Mouse (Mus musculus): ENCODE measurements around the gene Doc2a. TPM values are rescaled to one million over a fixed set of nuclear protein-coding genes. Genes with fewer than 3 reads are reported as not detected.

The Doc2a gene
- polyA plus RNA-seq (2012; rRNA removed), result 35.1 and 44.5 TPM in 2 replicates

DNA sequence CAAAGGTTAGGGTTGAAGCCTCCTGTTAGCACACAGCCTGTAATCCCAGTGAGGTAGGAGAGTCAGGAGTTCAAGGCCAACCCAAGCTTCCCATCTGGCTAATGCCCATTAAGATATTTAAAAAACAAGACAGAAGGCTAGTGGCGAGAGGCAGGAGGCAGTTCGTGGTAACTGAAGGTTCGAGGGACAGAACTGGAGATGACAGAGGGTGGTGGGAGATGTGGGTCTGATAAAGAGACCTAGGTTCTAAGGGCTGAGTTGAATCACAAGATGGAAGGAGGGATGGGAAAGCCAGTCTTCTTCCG, at the start of gene Doc2a:
TSS of gene Doc2a (plus strand) at position 301 of the 305 bp plus-strand sequence.
- no peak for DNase-seq (ENCODE audit: extremely low spot score in 1 of 2, low spot score in 1 of 2)

DNA sequence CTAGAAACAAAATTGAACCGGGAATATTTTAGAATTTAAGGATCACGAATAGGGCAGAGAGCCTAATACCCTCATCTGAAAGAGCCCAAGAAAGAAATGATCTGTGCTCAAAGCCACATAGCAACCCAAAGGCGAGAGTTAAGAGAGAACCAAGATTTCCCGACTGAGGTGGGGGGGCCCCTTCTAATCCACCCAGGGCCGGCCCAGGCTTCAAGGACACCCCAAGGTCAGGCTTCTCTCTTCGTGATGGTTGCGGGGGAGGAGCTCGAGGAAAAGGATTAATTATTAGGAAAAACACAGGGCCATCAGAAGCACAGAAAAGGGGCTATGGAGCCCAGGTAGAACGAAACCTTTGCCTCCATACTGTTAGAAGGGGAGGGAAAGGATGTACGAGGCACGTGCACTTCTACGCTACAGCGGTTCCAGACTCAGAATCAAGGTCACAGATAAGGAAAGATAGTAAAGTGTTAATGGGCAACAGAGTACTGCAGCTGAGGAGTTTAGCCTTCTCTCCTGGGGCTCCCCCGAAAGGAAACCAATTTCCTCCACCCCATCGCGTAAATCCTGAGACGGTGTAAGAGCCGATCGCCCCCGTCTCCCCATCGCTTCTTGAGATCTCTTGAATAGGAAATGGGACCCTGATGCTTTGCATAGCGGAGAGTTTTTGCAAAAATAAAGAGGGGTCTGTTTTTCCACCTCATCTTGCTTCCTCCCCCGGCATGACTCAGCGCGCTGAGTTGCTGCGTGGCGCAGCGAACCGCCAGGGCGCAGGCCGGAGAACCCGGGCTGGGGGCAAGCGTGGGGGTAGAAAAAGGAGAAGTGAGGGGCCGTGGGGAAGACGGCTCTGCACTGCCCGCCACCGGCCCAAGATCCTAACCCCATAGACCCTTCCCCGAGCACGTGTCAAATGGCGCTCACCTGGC, 48.8 kb upstream of the Doc2a start:
- peak in 1 of 2 experiments; percentile 42 for DNase-seq (ENCODE audit: extremely low spot score in 1 of 2, low spot score in 1 of 2)

DNA sequence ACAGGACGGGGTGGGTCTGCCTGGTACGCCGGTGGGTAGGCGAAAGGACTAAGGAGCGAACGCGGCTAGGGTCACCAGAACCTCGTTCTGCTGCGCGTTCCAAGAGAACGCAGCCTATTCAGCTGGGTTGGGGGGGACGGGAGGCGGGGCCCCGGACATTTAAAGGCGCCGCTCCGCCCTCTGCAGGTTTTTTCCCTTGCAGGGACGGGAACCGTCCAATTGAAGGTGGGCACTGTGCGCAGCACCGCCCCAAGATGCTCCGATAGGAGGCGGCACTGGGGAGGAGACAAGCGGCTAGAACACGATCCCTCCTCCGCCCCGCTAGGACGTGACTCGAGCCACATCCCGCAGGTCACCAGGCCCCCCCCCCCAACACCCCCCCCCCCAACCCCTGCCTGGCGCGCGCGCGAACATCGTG, 48.2 kb upstream of the Doc2a start:
- peak; percentile 97 to 98 for DNase-seq (ENCODE audit: extremely low spot score in 1 of 2, low spot score in 1 of 2)

DNA sequence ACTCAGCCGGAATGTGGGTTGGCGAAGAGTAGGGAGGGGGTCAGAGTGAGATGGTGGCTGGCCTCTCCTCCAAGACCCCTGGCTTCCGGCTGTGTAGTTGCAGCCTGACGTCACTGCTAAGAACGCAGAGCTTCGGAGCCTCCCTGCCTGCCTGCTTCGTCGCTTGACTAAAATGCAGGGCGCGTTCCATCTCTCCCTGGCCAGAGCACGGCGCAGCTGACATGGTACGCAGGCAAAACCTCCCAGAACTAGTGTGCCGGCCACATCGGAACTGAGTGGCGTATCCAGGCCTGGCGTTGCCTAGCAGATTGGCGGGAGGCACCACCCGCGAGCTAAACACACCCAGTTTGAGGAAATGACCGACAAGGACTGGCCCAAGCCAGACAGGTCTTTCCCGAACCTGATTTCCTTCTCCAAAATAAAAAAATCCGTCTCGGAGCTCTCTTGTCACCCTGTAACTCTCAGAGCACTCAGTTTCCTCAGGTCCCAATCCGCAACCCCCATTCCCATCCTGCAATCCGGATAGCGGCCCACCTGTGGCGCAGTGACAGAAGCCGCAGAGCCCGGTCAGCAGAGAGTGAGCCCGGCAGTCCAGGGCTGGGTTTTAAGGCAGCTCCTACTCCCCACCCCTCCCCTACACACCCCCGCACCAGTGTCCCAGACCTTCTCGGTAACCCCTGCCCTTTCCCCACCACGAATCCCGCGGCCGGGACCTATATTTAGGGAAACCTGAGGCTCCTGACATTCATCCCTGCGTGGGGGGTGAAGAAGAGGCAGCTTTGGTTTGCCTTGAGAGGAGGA, 47.5 kb upstream of the Doc2a start:
- DNase-seq (ENCODE audit: extremely low spot score in 1 of 2, low spot score in 1 of 2), result peak in 1 of 2 experiments; percentile 91

DNA sequence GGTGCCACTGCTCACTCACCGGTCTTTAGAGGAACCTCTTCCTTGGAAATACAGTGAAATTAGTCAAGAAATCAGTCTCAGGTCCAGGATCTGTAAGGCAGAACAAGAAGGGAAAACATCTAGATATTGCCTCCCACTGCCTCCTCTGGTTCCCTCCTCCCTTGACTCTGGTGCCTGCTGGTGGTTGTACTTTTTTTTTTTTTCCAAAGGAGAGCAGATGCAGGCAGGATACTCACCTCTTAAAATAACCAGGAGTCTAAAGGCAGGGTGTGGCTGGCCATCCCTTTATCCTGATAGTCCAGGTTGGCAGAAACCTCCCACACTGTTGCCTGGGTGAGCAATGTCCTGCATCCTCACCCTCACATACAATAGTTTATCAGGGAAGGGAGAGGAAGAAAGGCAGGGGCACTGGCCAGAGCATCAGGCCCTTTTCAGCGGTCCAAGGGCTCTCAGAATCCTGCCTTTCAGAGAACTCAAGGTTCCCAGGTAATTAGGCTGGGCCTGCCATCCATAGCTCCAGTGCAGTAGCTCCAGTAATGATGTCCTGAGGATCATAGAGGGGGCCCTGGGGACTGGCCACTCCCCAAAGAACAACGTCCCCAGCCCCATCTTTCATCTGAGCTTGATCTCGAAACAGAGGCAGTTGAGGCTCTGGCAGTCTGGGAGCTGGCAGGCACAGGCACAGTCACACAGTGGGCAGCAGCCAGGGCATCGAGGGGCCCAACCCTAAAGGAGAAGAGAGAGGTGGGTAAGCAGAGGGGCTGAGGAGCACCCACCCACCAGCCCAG, 46.8 kb upstream of the Doc2a start:
- peak in 1 of 2 experiments; percentile 71 for DNase-seq (ENCODE audit: extremely low spot score in 1 of 2, low spot score in 1 of 2)

DNA sequence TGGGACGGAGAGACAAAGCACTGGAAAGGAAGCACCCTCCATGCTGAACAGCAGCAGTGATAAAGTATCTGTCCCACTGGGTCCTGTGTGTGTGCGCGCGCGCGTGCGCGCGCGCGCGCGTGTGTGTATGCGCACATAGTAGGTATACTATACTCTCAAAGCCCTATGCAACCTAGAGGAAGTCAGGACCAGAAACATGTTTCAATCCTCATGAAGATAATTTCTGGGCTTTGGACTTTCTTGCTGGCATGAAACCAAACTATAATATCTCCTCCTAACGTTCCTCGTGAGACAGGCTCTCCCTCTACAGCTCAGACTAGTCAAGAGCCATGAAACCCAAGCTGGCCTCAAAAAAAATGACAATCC, 46.2 kb upstream of the Doc2a start:
- no peak for DNase-seq (ENCODE audit: extremely low spot score in 1 of 2, low spot score in 1 of 2)

DNA sequence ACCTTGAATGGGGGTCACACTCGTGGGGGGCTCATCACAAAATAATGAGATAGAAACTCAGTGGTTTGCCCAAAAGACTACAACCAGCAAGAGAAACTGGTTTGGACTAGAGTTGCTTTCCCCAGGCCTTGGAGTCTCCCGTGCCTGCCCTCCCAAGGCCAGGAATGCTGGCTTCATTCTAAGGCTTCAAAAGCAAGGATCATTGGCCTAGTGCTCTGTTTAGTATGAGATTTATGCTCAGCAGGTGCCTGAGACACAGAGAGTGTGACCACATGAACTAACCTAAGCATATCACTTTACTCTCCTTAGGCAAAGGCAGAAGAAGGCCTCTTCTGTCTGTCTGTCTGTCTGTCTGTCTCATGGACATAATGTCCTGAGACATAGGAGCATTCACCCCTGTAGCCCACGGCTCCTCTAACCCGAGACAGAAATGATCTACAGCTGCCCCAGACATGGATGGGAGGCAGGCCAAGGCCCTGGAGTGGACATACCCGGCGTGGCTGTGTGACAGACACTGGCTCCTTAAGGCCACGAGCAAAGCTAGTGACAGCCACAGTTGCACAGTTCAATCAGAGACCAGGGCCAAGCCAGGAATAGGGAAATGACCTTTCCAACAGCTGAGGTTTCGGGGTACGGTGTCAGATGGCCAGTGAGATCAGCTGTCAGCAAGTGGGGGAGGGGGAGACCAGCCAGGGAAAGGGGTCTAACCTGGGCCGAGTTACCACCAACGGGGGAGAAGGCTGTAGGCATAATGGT, 44.9 kb upstream of the Doc2a start:
- no peak for DNase-seq (ENCODE audit: extremely low spot score in 1 of 2, low spot score in 1 of 2)

DNA sequence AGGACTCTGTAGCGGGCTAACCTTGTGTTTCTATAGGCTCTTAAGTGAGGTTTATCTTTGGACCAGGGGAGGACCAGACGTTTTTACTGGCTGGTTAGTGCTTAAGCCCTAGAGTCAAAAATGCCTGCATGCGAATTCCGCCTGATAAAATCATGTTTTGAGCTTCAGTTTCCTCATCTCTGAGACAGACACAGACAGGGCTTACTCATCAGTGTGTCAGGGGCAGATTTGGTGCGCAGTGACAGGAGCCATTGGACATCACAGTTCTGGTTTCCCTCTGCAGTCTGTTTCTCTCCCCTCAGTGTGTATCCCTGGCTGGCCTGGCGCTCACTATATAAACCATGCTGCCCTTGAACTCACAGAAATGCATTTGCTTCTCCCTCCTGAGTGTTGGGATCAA, 44.0 kb upstream of the Doc2a start:
- DNase-seq (ENCODE audit: extremely low spot score in 1 of 2, low spot score in 1 of 2), result no peak

DNA sequence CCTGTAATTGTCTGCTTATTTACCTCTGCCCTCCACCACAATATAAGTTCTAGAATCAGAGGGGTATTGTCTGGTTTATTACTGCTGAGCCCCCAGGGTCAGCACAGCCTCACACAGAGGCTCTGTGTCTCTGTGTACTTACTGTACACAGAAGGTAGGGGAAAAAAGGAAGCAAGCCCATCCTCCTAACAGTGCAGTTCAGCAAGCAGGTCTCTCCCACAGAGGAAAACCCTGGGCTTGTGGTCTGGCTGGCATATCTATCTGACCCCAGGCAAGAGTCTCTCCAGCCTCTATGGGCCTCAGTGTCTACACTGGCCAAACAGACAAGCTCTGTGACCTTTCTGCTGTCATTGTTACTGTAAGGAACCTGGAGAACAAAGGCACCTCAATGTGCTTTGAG, 43.5 kb upstream of the Doc2a start:
- no peak for DNase-seq (ENCODE audit: extremely low spot score in 1 of 2, low spot score in 1 of 2)

DNA sequence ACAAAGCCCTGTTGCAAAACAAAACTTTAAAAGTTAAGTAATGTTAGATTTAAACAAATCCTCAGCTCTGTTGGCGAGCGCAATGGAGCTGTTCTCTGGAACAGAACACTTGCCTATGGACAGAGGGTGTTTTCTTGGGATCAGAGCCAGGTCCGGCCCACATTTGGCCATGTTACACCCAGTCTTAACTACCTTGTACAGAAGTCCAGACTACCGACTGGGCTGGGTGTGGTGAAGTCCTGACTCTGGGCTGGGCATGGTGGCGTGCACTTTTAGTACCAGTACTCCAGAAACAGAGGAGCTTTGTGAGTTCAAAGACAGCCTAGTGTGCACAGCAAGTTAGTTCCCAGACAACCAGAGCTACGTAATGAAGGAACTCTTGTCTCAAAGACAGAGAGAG, 40.3 kb upstream of the Doc2a start:
- DNase-seq (ENCODE audit: extremely low spot score in 1 of 2, low spot score in 1 of 2), result no peak

DNA sequence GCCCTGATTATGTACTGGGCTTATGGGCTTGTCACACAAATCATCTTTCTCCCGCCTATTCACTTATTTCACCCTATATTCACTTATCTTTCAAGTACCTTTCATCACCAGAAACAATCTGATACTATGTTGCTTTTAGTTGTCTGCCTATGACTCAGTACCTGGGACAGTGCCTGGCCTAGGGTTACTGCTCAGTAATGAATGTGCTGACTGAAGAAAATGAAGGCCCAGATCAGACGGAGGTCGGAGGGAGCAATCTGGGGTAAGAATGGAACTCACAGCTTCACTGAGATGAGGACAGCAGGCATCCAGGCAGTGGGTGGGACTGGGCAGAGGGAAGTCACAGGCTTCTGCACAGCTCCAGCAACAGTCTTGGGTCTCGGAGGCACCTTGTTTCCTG, 39.8 kb upstream of the Doc2a start:
- DNase-seq (ENCODE audit: extremely low spot score in 1 of 2, low spot score in 1 of 2), result no peak

DNA sequence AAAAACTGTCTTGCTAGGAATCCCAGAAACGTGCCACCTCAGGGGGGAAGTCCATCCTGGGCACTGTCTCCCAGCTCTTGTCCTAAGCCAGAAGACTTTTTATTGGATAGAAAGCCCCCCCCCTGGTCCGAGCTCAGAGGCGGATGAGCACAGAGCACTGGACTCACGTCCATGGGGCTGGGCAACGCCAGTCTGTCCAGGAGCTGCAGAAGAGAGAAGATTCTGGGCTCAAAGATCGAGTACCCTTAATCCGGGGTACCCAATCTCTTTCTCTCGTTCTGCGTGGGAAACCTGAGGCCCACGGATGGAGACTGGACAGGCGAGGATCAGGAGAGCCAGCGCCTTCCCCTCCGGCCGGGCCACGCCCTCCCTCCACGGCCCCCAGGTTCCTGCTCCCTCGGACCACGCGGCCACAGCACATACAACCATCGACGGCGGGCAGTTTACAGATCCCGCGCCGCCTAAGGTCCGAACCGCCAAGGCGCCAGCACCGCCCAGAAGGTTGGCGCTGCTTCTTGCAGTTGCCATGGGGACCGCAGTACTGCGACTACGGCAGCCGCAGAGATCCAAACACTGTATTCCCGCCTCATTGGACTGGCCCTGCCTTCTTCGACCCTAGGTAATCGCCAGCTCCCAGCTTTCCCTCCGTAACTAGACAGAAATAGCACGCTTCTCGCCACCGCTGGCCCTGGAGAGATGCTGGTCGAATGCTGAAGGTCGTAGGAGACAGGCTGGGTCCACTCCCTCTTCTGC, 38.3 kb upstream of the Doc2a start:
- peak; percentile 80 to 94 for DNase-seq (ENCODE audit: extremely low spot score in 1 of 2, low spot score in 1 of 2)

DNA sequence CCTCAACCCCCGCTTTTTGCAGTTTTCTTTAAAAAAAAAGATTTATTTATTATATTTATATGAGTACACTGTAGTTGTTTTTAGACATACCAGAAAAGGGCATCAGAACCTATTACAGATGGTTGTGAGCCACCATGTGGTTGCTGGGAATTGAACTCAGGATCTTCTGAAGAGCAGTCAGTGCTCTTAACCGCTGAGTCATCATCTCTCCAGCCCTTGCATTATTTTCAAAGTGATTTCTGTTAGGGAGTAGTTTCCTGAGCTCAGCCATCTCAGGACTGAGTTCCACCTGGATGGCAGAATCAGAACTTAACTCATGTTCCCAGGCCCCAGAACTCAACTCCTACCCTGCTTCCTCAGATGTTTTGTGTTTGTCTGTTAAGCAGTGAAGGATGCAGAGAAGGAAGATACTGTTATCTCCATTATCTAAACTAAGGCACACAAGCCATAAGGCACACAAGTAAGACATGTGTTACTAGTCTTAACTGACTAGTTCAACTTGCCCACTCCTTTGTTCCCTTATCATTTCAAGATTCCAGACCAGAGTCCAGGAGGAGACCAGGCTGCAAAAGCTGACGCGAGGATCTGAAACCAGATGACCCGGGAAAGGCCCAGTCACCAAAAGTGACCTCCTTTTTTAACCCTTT, 37.4 kb upstream of the Doc2a start:
- no peak for DNase-seq (ENCODE audit: extremely low spot score in 1 of 2, low spot score in 1 of 2)

DNA sequence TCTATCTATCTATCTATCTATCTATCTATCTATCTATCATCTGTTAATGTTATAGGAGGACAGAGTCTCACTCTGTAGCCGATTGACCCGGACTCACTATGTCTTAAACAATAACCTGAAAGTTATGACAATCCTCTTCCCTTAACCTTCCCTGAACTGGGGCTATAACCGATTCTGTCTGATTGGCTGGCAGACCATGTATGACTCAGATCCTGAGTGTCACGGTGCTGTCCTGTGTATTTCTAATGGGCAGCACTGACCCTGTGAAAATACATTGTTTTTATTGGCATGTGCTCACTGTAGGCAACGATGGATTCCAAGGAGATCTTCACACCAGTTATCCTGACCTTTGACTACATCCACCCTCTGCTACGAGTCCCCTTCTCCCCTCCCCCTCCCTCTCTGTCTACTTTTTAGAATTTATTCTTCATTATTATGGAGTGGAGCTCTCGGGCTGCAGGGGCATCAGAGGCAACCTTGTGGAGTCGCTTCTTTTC, 31.4 kb upstream of the Doc2a start:
- DNase-seq (ENCODE audit: extremely low spot score in 1 of 2, low spot score in 1 of 2), result no peak

DNA sequence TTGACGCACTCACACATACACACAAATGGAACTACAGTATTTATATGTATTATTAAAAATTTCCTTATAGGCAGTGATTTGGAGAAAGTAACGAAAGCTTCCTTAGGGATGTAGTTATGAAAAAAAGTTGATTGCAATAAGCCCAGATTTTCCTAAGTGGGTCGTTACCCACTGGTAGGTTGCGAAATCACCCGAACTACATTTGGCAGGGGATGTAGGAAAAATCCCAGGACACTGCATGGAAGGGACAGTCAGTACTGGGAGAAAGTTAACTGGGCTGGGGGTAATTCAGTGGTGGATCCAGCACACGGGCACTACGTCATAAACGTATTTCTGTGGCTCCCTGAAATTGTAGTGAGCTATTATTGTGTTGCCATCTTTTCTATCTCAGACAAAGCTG, 30.7 kb upstream of the Doc2a start:
- DNase-seq (ENCODE audit: extremely low spot score in 1 of 2, low spot score in 1 of 2), result no peak

DNA sequence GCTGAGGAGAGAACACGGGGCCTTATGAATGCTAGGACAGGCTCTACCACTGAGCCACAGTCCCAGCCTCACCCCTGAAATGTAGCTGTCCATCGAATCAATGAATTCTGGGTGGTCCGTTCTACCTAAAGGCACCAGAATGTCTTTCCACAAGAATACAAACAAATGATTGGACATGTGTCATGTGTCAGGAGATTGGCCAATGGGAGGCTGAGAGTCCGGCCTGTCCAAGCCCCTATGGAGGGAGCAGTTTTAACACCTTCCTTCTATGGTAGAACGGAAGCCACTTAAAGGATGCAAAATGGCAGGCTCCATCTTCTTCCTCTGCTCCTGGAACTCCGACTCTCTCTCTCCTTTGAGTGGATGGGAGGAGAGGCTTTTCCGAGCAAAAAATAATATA, 29.6 kb upstream of the Doc2a start:
- DNase-seq (ENCODE audit: extremely low spot score in 1 of 2, low spot score in 1 of 2), result no peak

DNA sequence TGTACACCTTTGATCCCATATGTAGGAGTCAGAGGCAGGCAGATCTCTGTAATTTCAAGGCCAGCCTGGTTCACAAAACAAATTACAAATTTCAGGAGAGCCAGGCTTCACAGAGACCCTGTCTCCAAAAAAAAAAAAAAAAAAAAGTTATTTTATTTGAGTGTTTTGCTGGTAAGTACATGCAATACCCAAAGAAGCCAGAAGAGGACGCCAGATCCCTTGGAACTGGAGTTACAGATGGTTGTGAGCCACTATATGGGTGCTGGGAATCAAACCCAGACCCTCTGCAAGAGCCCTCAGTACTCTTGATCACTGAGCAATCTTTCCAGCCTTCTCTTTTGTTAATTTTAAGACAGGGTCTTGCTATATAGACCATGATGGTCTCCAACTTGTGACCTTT, 28.4 kb upstream of the Doc2a start:
- DNase-seq (ENCODE audit: extremely low spot score in 1 of 2, low spot score in 1 of 2), result no peak

DNA sequence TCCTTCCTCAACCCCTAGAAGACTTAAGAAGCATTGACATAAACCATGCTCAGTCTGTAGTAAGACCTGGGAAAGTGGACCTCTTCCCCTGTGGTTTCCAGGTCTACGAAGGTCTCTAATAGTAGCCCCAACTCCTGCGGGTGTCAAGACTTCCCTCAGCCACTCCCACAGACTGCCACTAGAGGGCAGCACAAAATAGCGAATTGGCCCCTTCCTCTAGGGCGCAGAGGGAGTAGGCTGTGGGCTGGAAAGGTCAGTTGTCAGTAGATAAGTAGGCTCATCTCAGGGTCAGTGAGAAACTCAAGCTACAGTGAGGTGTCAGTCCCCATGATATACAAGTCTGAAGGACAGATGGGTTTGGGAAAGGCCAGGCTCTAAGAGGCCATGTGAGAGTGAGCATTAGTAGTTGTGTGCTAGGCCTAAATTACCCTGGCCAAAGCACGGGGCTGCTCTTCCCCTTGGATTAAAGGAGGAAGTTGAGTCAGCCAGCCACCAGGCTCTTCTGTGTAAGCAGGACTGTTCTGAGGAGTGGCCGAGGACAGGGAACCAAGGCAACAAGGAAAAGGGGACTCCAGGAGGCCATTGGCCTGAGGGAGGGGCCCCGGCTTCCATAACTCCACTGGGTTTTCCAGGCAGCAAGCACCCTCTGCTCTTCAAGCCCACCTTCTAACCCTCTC, 25.2 kb upstream of the Doc2a start:
- peak in 1 of 2 experiments; percentile 92 for DNase-seq (ENCODE audit: extremely low spot score in 1 of 2, low spot score in 1 of 2)

Data from frontal cortex, adult 2 months (tissue).